Mouse (Mus musculus) limb, embryonic 12.5 days (tissue): Measurements from ENCODE around the gene Hck. TPM values are rescaled to one million over a fixed set of nuclear protein-coding genes. Genes with fewer than 3 reads are reported as not detected.

Experiments used
- ATAC-seq: fragments of 200-750 bp; cut with Nextera tagmentation; 2 replicates; pipeline ENCODE4 v1.8.0; 2017; ENCODE audit warnings: low read depth, moderate TSS enrichment; ENCODE audit not compliant: insufficient number of reproducible peaks, insufficient read depth, low FRiP score, low TSS enrichment
- H3K27ac ChIP-seq: fragments of 300-500 bp; sonication (generic); 2 replicates; pipeline ENCODE4 v1.5.1; 2016; ENCODE audit warnings: mild to moderate bottlenecking, moderate library complexity
- H3K27me3 ChIP-seq: fragments of 300-500 bp; sonication (generic); 2 replicates; pipeline ENCODE4 v1.6.1; 2016; ENCODE audit warnings: mild to moderate bottlenecking, moderate library complexity
- H3K36me3 ChIP-seq: fragments of 300-500 bp; sonication (generic); 2 replicates; pipeline ENCODE4 v1.6.1; 2016; ENCODE audit warnings: mild to moderate bottlenecking, moderate library complexity
- H3K4me1 ChIP-seq: fragments of 300-500 bp; sonication (generic); replicated peaks from 2 replicates; pipeline ENCODE4 v1.6.1; 2016
- H3K4me2 ChIP-seq: fragments of 300-500 bp; sonication (generic); 2 replicates; pipeline ENCODE4 v1.6.1; 2016; ENCODE audit warnings: mild to moderate bottlenecking, moderate library complexity
- H3K4me3 ChIP-seq: fragments of 300-500 bp; sonication (generic); replicated peaks from 2 replicates; pipeline ENCODE4 v1.5.1; 2016; ENCODE audit warnings: mild to moderate bottlenecking
- H3K9ac ChIP-seq: fragments of 300-500 bp; sonication (generic); replicated peaks from 2 replicates; pipeline ENCODE4 v1.6.1; 2016; ENCODE audit warnings: mild to moderate bottlenecking, moderate library complexity
- H3K9me3 ChIP-seq: fragments of 300-500 bp; sonication (generic); 2 replicates; pipeline ENCODE4 v1.6.1; 2016; ENCODE audit warnings: mild to moderate bottlenecking, moderate library complexity
- WGBS: fragments of 180-500 bp; shearing (Covaris S2); methylation state at CpG from one replicate; pipeline ENCODE4 v1.1.7; 2016; 5-methylcytosine and 5-hydroxymethylcytosine counted together
- polyA plus RNA-seq: library from polyadenylated mRNA; unstranded; fragments of >200 nt; fragmentation: Nextera tagmentation; extraction: Ambion mirVana; gene quantifications from 2 replicates; pipeline ENCODE4 v1.2.1, GENCODE M21; 2016

Hck gene
- polyA plus RNA-seq, 1 experiment from 2014 or later: 2.9 TPM

DNA sequence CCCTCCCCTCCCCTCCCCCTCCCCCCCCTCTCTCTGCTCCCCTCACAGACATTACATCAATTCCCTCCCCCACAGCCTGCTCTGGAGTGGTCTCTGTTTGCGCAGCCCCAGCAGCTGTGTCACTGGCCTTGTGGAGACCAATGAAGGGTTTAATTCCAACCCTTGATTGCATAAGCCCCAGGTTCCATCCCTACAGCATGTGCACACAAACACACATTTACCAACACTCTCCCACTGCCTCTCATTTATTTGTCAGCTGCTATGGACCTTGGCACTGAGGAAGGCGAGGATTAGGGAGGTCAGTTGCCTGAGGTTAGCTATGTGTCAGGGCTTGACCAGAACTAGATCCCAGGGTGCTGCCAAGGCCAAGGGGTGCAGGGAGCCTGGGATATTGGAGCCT is 32.3 kb upstream of the Hck start:
- Histone ChIP-seq H3K4me1 (peaks cover 8% of the 10 kb centered on the region; the same call in 1 of the 2 replicates), H3K9me3 (no peaks in the 10 kb centered on the region; the same call in 1 of the 2 replicates), H3K4me3 (no peak overlapping the region), H3K4me2 (no peak overlapping the region), H3K36me3 (no peaks in the 10 kb centered on the region), H3K9ac (no peak overlapping the region), H3K27me3 (peaks cover 58% of the 10 kb centered on the region), H3K27ac (no peak overlapping the region)
- ATAC-seq: no peak
- WGBS: 57% methylated on average over 2 of the region's 2 CpGs

GRCm38 (mm10) chr2:153080841-153081523 is 27.3 kb upstream of the Hck start:
- no peak overlapping the region for H3K4me3 ChIP-seq
- no peaks in the 10 kb centered on the region for H3K36me3 ChIP-seq
- no peaks in the 10 kb centered on the region for H3K9me3 ChIP-seq
- H3K4me1 ChIP-seq: 0 out of 2 replicates have a peak, but pooled peaks cover 2% of the 10 kb centered on the region
- WGBS: 34% methylated on average over 32 of the region's 32 CpGs
- no peak overlapping the region for H3K9ac ChIP-seq
- no peak overlapping the region for H3K27ac ChIP-seq
- H3K27me3 ChIP-seq: peaks cover 18% of the 10 kb centered on the region
- H3K4me2 ChIP-seq: no peak overlapping the region
- ATAC-seq: no peak

GRCm38 (mm10) chr2:153081866-153082265 is 26.4 kb upstream of the Hck start:
- H3K9ac ChIP-seq: no peak overlapping the region
- H3K9me3 ChIP-seq: no peaks in the 10 kb centered on the region
- H3K36me3 ChIP-seq: no peaks in the 10 kb centered on the region
- 85% methylated on average over 6 of the region's 6 CpGs for WGBS
- no peaks in the 10 kb centered on the region for H3K4me1 ChIP-seq
- no peak overlapping the region for H3K4me3 ChIP-seq
- H3K27me3 ChIP-seq: peaks cover 18% of the 10 kb centered on the region
- H3K27ac ChIP-seq: no peak overlapping the region
- H3K4me2 ChIP-seq: no peak overlapping the region
- no peak for ATAC-seq

DNA sequence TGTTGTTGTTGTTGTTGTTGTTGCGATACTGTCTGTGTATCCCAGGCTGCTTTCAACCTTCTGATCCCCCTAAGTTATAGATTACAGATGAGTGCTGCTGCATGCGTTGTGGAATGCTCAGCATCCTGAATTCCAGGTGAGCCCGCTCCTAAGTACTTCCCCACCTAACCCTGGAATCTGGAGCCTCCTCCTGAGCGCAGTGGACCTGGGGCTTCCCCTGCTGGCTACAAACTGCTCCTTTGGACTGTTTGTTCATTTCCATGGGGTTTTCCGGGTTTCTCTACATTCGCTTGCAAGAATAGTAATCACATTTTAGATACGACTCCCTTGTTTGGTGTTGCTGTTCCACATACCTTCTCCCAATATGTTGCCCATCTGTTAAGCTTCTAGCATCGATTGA is 25.0 kb upstream of the Hck start:
- no peak overlapping the region for H3K27ac ChIP-seq
- H3K4me2 ChIP-seq: no peak overlapping the region
- no peak overlapping the region for H3K4me3 ChIP-seq
- no peak for ATAC-seq
- no peaks in the 10 kb centered on the region for H3K36me3 ChIP-seq
- H3K27me3 ChIP-seq: peaks cover 9% of the 10 kb centered on the region
- no peaks in the 10 kb centered on the region for H3K9me3 ChIP-seq
- no peak overlapping the region for H3K9ac ChIP-seq
- no peaks in the 10 kb centered on the region for H3K4me1 ChIP-seq
- 82% methylated on average over 8 of the region's 8 CpGs for WGBS

- ATAC-seq: no peak
- Histone ChIP-seq H3K4me3 (no peak overlapping the region), H3K9me3 (no peaks in the 10 kb centered on the region), H3K27me3 (peaks cover 8% of the 10 kb centered on the region; the same call in 1 of the 2 replicates), H3K27ac (no peak overlapping the region), H3K4me1 (no peaks in the 10 kb centered on the region), H3K9ac (no peak overlapping the region), H3K36me3 (no peaks in the 10 kb centered on the region), H3K4me2 (no peak overlapping the region)
- WGBS: 87% methylated on average over 4 of the region's 4 CpGs
Measured at GRCm38 (mm10) chr2:153083824-153084223, 24.4 kb upstream of the Hck start.

DNA sequence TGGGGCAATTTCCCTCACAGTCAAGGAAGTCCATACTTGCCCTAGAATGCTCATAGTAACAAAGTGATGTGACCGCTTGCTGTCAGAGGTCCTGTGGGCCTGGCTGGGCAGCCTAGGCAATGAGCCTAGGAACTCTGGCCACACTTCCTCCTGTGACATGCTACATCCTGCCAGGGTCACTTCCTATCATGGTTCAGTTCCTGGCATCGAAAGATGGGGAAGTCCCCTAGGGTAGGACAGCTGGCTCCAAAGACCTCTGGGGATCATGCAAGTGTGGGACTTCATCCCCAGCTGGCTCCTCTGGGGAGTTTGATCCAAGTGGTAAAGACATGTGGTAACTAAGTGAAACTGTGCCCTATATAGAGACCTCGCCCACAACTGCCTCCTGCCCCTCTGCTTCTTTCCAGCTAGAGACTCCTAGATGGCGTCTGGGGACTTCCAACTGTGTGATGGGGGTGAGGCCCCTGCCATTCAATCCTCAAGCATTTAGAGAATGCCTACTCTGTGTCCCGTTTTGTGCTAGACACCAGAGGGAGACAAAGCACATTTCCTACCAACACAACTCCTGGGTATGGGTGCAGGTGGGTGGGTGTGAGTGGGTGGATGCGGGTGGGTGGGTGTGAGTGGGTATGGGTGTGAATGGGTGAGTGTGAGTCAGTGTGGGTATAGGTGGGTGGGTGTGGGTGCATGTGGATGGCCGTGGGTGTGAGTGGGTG is 23.8 kb upstream of the Hck start:
- Histone ChIP-seq H3K9ac (no peak overlapping the region), H3K36me3 (no peaks in the 10 kb centered on the region), H3K27me3 (peaks cover 4% of the 10 kb centered on the region; the same call in 1 of the 2 replicates), H3K9me3 (no peaks in the 10 kb centered on the region), H3K4me1 (no peaks in the 10 kb centered on the region), H3K27ac (no peak overlapping the region), H3K4me2 (no peak overlapping the region), H3K4me3 (no peak overlapping the region)
- ATAC-seq: no peak
- 60% methylated on average over 7 of the region's 7 CpGs for WGBS

DNA sequence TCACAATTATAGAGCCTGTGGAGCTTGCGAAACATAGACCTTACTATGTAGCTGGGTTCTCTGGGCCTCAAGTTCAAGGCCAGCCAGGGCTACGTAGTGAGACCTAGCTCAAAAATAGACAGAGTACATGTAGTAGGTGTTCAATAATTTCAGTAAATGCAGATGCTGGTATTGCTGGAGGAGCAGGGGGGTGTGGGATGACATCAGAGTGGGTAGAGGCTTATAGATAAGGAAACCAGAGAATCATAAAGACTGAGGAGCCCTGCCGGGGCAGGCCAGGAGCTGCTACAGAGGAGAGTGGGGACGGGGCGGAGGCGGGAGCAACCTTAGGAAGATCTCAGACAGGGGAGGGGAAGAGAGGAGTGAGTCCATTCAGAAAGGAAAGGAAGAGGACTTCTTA is 22.7 kb upstream of the Hck start:
- ATAC-seq: no peak
- no peaks in the 10 kb centered on the region for H3K9me3 ChIP-seq
- H3K27me3 ChIP-seq: peaks cover 4% of the 10 kb centered on the region; the same call in 1 of the 2 replicates
- no peak overlapping the region for H3K9ac ChIP-seq
- WGBS: 90% methylated on average over 6 of the region's 6 CpGs
- H3K27ac ChIP-seq: no peak overlapping the region
- no peaks in the 10 kb centered on the region for H3K36me3 ChIP-seq
- no peaks in the 10 kb centered on the region for H3K4me1 ChIP-seq
- H3K4me3 ChIP-seq: no peak overlapping the region
- H3K4me2 ChIP-seq: no peak overlapping the region

DNA sequence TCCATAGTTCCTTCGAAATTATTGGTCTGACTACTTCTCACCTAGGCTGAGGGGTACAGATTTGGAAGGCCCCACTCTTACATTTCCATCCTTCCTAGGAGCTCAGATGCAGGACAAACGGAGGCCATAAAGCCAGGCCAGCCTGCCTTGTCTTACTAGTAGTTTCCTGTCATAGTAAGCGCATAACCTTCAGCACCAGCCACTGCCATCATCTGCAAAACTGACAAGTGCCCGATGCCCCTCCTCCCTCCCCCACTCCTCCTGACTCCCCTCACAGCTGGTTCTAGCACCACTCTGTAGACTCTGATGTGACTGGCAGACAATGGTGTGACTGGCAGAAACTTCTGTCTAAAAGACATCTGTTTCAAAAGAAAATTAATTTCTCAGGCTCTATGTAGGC is 22.1 kb upstream of the Hck start:
- no peaks in the 10 kb centered on the region for H3K9me3 ChIP-seq
- H3K27ac ChIP-seq: no peak overlapping the region
- WGBS: 83% methylated on average over 4 of the region's 4 CpGs
- no peak overlapping the region for H3K9ac ChIP-seq
- no peaks in the 10 kb centered on the region; the same call in 1 of the 2 replicates for H3K27me3 ChIP-seq
- no peak for ATAC-seq
- no peaks in the 10 kb centered on the region for H3K36me3 ChIP-seq
- no peak overlapping the region for H3K4me3 ChIP-seq
- H3K4me2 ChIP-seq: no peak overlapping the region
- H3K4me1 ChIP-seq: no peaks in the 10 kb centered on the region

GRCm38 (mm10) chr2:153087091-153087490 is 21.2 kb upstream of the Hck start:
- WGBS: 90% methylated on average over 10 of the region's 10 CpGs
- Histone ChIP-seq H3K27me3 (no peaks in the 10 kb centered on the region; the same call in 1 of the 2 replicates), H3K27ac (no peak overlapping the region), H3K9me3 (no peaks in the 10 kb centered on the region), H3K36me3 (no peaks in the 10 kb centered on the region), H3K9ac (no peak overlapping the region), H3K4me1 (no peaks in the 10 kb centered on the region), H3K4me2 (no peak overlapping the region), H3K4me3 (no peak overlapping the region)
- ATAC-seq: no peak

GRCm38 (mm10) chr2:153089316-153089715 is 19.0 kb upstream of the Hck start:
- no peaks in the 10 kb centered on the region for H3K4me1 ChIP-seq
- no peak overlapping the region for H3K27ac ChIP-seq
- H3K4me2 ChIP-seq: no peak overlapping the region
- H3K4me3 ChIP-seq: no peak overlapping the region
- no peak for ATAC-seq
- 0 out of 2 replicates have a peak, but pooled peaks cover 2% of the 10 kb centered on the region for H3K9me3 ChIP-seq
- H3K36me3 ChIP-seq: no peaks in the 10 kb centered on the region
- 70% methylated on average over 2 of the region's 2 CpGs for WGBS
- H3K27me3 ChIP-seq: no peaks in the 10 kb centered on the region
- no peak overlapping the region for H3K9ac ChIP-seq

GRCm38 (mm10) chr2:153090551-153091165 is 17.6 kb upstream of the Hck start:
- no peak overlapping the region for H3K9ac ChIP-seq
- H3K27ac ChIP-seq: no peak overlapping the region
- no peaks in the 10 kb centered on the region for H3K27me3 ChIP-seq
- no peak for ATAC-seq
- no peak overlapping the region for H3K4me2 ChIP-seq
- H3K4me1 ChIP-seq: no peaks in the 10 kb centered on the region
- no peaks in the 10 kb centered on the region for H3K36me3 ChIP-seq
- 0 out of 2 replicates have a peak, but pooled peaks cover 2% of the 10 kb centered on the region for H3K9me3 ChIP-seq
- 35% methylated on average over 10 of the region's 10 CpGs for WGBS
- H3K4me3 ChIP-seq: no peak overlapping the region
